8 mouse cellular contexts compared by ENCODE assay signal in genomic region chr13:19394798-19395687, GRCm38 (mm10). TPM values are rescaled to one million over a fixed set of nuclear protein-coding genes. Genes with fewer than 3 reads are reported as not detected.
DNase-seq lines count a peak whose midpoint lies in the region; ATAC-seq and TF ChIP-seq lines count a peak whose summit lies in the region.

No protein-coding gene starts in this region.

- no peak; the same call in 1 of the 2 replicates for TF ChIP-seq POLR2A in cerebellum, adult 2 months (IDR thresholded peaks at IDR 0.05; ENCODE audit: borderline replicate concordance, insufficient read depth, low read length)
- no peak for TF ChIP-seq POLR2A in testis, adult 2 months (IDR thresholded peaks at IDR 0.05; ENCODE audit: control insufficient read depth, low read depth, low read length)
- no peak for TF ChIP-seq POLR2A in small intestine, adult 2 months (IDR thresholded peaks at IDR 0.05; ENCODE audit: low read depth, low read length)

- H3K4me2 ChIP-seq in limb, embryonic 15.5 days = peak overlapping the region; percentile 41

- peaks cover 13% of the 10 kb centered on the region for H3K4me1 ChIP-seq in cerebellum, adult 2 months (ENCODE audit: control insufficient read depth, insufficient read depth, low read length)
- H3K4me1 ChIP-seq in testis, adult 2 months (ENCODE audit: control insufficient read depth, insufficient read depth, low read length) = no peaks in the 10 kb centered on the region
- peaks cover 10% of the 10 kb centered on the region for H3K4me1 ChIP-seq in limb, embryonic 15.5 days
- peaks cover 12% of the 10 kb centered on the region; the same call in 1 of the 2 replicates for H3K4me1 ChIP-seq in small intestine, adult 2 months (ENCODE audit: control insufficient read depth, insufficient read depth, insufficient read length, low read length)

- peak overlapping the region; percentile 92 for H3K9ac ChIP-seq in limb, embryonic 15.5 days

- under 1% methylated on average over 25 of the region's 25 CpGs for WGBS in cerebellum, adult 2 months
- 1% methylated on average over 25 of the region's 25 CpGs for WGBS in limb, embryonic 15.5 days
- WGBS in small intestine, adult 2 months = 2% methylated on average over 25 of the region's 25 CpGs

- peak overlapping the region; percentile 93 for H3K4me3 ChIP-seq in cerebellum, adult 2 months (replicated peaks; ENCODE audit: insufficient read depth, low read depth, low read length)
- peak overlapping the region; percentile 96 for H3K4me3 ChIP-seq in testis, adult 2 months (ENCODE audit: control insufficient read depth, low read depth, low read length)
- H3K4me3 ChIP-seq in limb, embryonic 15.5 days = peak overlapping the region; percentile 75
- H3K4me3 ChIP-seq in small intestine, adult 2 months (ENCODE audit: low read depth, low read length) = peak overlapping the region; percentile 77

- peak; percentile 76 for ATAC-seq in limb, embryonic 15.5 days (ENCODE audit: insufficient number of reproducible peaks, low FRiP score, low TSS enrichment, low read depth)

- H3K9me3 ChIP-seq in limb, embryonic 15.5 days = no peaks in the 10 kb centered on the region

- H3K27me3 ChIP-seq in cerebellum, adult 2 months (ENCODE audit: control insufficient read depth, insufficient read depth, low read length) = no peaks in the 10 kb centered on the region
- H3K27me3 ChIP-seq in testis, adult 2 months (ENCODE audit: control insufficient read depth, insufficient read depth, low read length) = no peaks in the 10 kb centered on the region
- H3K27me3 ChIP-seq in limb, embryonic 15.5 days = no peaks in the 10 kb centered on the region
- H3K27me3 ChIP-seq in small intestine, adult 2 months (ENCODE audit: control insufficient read depth, insufficient read depth, low read length) = no peaks in the 10 kb centered on the region

- no peak for DNase-seq in cerebellum, adult 2 months
- DNase-seq in cerebellum, adult 11 months = no peak
- DNase-seq in testis, postnatal 14 days (ENCODE audit: low spot score) = no peak
- no peak for DNase-seq in left cerebral cortex, adult 11 months (ENCODE audit: low spot score)
- DNase-seq in adrenal gland, adult (ENCODE audit: inconsistent age in 2 of 2, low spot score in 1 of 2) = no peak

- H3K27ac ChIP-seq in cerebellum, adult 2 months (ENCODE audit: insufficient read depth, low read length) = peak overlapping the region; percentile 99
- peak overlapping the region; percentile 83 for H3K27ac ChIP-seq in testis, adult 2 months (ENCODE audit: control insufficient read depth, insufficient read depth, low read depth, low read length)
- peak overlapping the region; percentile 86 for H3K27ac ChIP-seq in limb, embryonic 15.5 days
- peak overlapping the region; percentile 72 for H3K27ac ChIP-seq in small intestine, adult 2 months (ENCODE audit: insufficient read depth, low read depth, low read length)

- no peaks in the 10 kb centered on the region for H3K36me3 ChIP-seq in testis, adult 2 months (ENCODE audit: control insufficient read depth, insufficient read depth, low read length)
- no peaks in the 10 kb centered on the region for H3K36me3 ChIP-seq in limb, embryonic 15.5 days
- H3K36me3 ChIP-seq in small intestine, adult 2 months (ENCODE audit: control insufficient read depth, insufficient read depth, low read length) = no peaks in the 10 kb centered on the region

- no peak for TF ChIP-seq CTCF in cerebellum, adult 2 months (IDR thresholded peaks at IDR 0.05; ENCODE audit: borderline replicate concordance, insufficient read depth, low read depth, low read length)
- TF ChIP-seq CTCF in testis, adult 2 months (IDR thresholded peaks at IDR 0.05; ENCODE audit: control insufficient read depth, insufficient read depth, insufficient replicate concordance, low read depth, low read length) = no peak
- TF ChIP-seq CTCF in small intestine, adult 2 months (IDR thresholded peaks at IDR 0.05; ENCODE audit: extremely low read depth, insufficient read length, insufficient replicate concordance, low read depth, low read length) = no peak

RNA-seq across cellular contexts. Expression of gene Stard3nl, which starts 0.6 kb away (rescaled TPM):
- 85.8 and 86.2 TPM in 2 replicates for polyA plus RNA-seq in cerebellum, adult 2 months (2012; rRNA removed)
- 9.0 and 11.7 TPM in 2 replicates for polyA plus RNA-seq in testis, adult 2 months (2012; rRNA removed)
- 78.7 and 82.6 TPM in 2 replicates for polyA plus RNA-seq in limb, embryonic 15.5 days (2015; fragmentation: Nextera tagmentation; extraction: Ambion mirVana)
- 4.1 and 9.4 TPM in 2 replicates for polyA plus RNA-seq in small intestine, adult 2 months (2012; rRNA removed)
